Mouse (Mus musculus): ENCODE results near the gene Upk1b. TPM values are rescaled to one million over a fixed set of nuclear protein-coding genes. Genes with fewer than 3 reads are reported as not detected.

The Upk1b gene
- polyA plus RNA-seq, 1 experiment from 2014 or later: 3.1 TPM

- Histone ChIP-seq H3K9ac (no peak overlapping the region), H3K36me3 (no peaks in the 10 kb centered on the region), H3K4me3 (no peak overlapping the region), H3K4me2 (replicated peaks) (no peak overlapping the region), H3K4me1 (no peaks in the 10 kb centered on the region), H3K27ac (no peak overlapping the region), H3K9me3 (no peaks in the 10 kb centered on the region), H3K27me3 (no peaks in the 10 kb centered on the region)
- 96% methylated on average over 7 of the region's 7 CpGs for WGBS
- no peak for ATAC-seq (ENCODE audit: insufficient number of reproducible peaks, insufficient read depth, low FRiP score, low TSS enrichment)
These were observed 19.1 kb downstream of the Upk1b start for GRCm38 (mm10) chr16:38780960-38781572.

DNA sequence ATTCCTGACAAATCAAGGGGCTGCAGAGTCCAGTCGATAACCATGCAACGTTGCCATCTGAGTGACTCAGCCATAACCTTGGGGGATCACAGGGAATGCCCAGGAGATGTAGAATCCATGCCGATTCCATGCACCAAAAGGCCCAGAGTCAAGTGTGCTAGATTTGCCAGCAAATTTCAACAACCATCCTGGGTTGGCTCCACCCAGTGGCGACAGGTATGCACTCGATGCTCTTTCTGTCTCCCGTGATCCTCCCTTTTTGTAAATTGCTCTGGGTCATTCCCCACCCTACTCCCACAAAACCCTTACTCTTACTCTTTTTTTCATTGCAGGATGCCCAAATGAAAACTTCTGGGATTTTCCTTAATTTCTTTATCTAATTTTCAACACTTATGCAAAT is 23.8 kb downstream of the Upk1b start:
- Histone ChIP-seq H3K9me3 (no peaks in the 10 kb centered on the region), H3K4me2 (replicated peaks) (no peak overlapping the region), H3K27me3 (no peaks in the 10 kb centered on the region), H3K36me3 (no peaks in the 10 kb centered on the region), H3K4me1 (no peaks in the 10 kb centered on the region), H3K9ac (no peak overlapping the region), H3K4me3 (no peak overlapping the region), H3K27ac (no peak overlapping the region)
- no peak for ATAC-seq (ENCODE audit: insufficient number of reproducible peaks, insufficient read depth, low FRiP score, low TSS enrichment)
- 61% methylated on average over 6 of the region's 6 CpGs for WGBS

DNA sequence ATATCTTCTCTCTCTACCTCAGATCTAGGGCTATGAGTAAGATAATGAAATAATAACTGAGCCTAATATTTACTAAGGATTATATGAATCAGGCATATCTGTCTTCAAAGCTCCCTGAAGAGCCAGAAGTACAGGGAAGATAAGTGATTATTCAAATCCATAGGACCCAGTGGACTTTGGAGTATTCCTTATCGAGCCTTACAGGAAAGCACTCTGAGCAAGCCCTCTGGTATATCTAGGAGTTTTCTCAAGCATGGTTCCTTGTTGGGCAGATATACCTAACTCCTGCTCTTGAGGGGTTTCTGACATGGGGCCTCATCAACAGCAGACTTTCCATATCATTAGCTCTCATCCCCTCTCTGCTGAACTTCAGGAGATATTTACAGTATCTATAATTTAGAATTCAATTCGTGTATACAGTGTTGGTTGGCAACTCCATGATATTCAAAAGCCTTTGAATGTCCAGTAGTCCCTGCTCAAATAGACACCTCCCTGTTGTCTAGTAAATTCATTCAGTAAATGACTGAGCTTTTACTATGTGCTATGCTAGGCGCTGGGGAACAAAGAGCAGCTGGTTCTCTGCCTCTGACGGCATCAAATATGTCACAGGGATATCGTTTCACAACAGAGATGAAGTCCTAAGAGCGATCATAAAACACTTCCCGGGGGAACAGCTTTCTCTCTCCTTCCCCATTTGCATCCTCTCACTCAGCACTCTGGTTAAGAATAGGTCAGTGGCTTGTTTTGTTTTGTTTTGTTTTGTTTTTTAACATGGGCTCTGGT is 25.0 kb downstream of the Upk1b start:
- Histone ChIP-seq H3K4me2 (replicated peaks) (no peak overlapping the region), H3K9ac (no peak overlapping the region), H3K4me3 (no peak overlapping the region), H3K36me3 (no peaks in the 10 kb centered on the region), H3K9me3 (no peaks in the 10 kb centered on the region), H3K27ac (no peak overlapping the region), H3K27me3 (no peaks in the 10 kb centered on the region), H3K4me1 (no peaks in the 10 kb centered on the region)
- 69% methylated on average over 7 of the region's 7 CpGs for WGBS
- no peak for ATAC-seq (ENCODE audit: insufficient number of reproducible peaks, insufficient read depth, low FRiP score, low TSS enrichment)

DNA sequence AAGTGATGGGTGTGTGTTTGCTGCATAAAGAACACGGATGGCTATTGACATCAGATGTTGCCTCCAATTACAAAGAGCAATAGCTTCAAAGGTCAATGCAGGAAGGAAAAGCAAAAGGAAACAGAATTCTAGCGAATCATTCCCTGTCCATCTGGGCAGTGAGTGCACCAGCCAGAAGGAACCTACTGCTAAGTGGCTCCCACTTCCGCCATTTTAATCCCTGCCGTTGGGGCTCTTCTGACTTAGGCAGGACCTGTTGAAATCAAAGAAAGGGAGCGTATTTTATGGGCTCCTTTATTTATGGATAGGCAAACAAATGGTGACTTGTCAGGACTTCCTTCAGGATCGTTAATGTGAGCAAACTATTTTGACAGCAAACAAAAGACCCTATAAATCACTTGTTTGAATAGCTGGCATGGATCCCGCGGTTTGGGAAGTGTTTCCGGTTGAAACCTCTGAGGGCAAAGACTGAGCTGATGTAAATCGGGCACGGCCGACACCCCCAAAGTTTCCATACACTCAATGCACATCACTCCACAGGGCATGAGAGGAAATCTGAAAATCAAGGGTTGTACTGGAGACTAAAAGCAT is 27.1 kb downstream of the Upk1b start:
- Histone ChIP-seq H3K4me2 (replicated peaks) (no peak overlapping the region), H3K4me1 (no peaks in the 10 kb centered on the region), H3K9ac (no peak overlapping the region), H3K36me3 (peaks cover 11% of the 10 kb centered on the region; the same call in 1 of the 2 replicates), H3K27me3 (no peaks in the 10 kb centered on the region), H3K4me3 (no peak overlapping the region), H3K27ac (no peak overlapping the region), H3K9me3 (no peaks in the 10 kb centered on the region)
- no peak for ATAC-seq (ENCODE audit: insufficient number of reproducible peaks, insufficient read depth, low FRiP score, low TSS enrichment)
- 80% methylated on average over 12 of the region's 12 CpGs for WGBS

- no peaks in the 10 kb centered on the region for H3K9me3 ChIP-seq
- no peak overlapping the region for H3K4me2 ChIP-seq (replicated peaks)
- WGBS: 93% methylated on average over 6 of the region's 6 CpGs
- no peak overlapping the region for H3K4me3 ChIP-seq
- H3K27ac ChIP-seq: no peak overlapping the region
- H3K4me1 ChIP-seq: no peaks in the 10 kb centered on the region
- H3K27me3 ChIP-seq: no peaks in the 10 kb centered on the region
- H3K9ac ChIP-seq: no peak overlapping the region
- no peak for ATAC-seq (ENCODE audit: insufficient number of reproducible peaks, insufficient read depth, low FRiP score, low TSS enrichment)
- H3K36me3 ChIP-seq: peaks cover 19% of the 10 kb centered on the region; the same call in 1 of the 2 replicates
These were observed 29.0 kb downstream of the Upk1b start for GRCm38 (mm10) chr16:38771145-38771544.

DNA sequence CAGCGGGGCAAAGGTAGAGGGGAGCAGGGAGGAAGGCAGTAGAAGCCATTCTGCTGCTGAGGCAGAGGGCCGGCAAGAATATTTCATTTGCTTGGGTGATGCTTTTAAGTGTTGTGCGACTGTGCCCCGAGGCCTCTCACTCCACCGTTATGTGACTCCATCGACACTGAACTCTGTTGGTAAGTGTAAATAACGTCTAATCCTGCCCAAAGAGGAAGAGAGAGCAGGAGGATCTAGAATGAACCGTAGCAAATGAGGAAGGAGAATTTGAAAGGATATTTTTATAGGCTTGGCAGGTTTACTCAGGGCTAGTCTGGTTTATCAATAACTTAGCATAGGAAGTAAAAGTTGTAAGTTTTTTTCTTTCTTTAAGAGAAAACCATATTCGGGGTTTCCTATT is 30.6 kb downstream of the Upk1b start:
- Histone ChIP-seq H3K36me3 (peaks cover 19% of the 10 kb centered on the region; the same call in 1 of the 2 replicates), H3K4me3 (no peak overlapping the region), H3K4me1 (no peaks in the 10 kb centered on the region), H3K9ac (no peak overlapping the region), H3K4me2 (replicated peaks) (no peak overlapping the region), H3K27me3 (no peaks in the 10 kb centered on the region), H3K9me3 (no peaks in the 10 kb centered on the region), H3K27ac (no peak overlapping the region)
- 81% methylated on average over 9 of the region's 9 CpGs for WGBS
- ATAC-seq (ENCODE audit: insufficient number of reproducible peaks, insufficient read depth, low FRiP score, low TSS enrichment): no peak

GRCm38 (mm10) chr16:38768386-38768785 is 31.7 kb downstream of the Upk1b start:
- H3K4me3 ChIP-seq: no peak overlapping the region

DNA sequence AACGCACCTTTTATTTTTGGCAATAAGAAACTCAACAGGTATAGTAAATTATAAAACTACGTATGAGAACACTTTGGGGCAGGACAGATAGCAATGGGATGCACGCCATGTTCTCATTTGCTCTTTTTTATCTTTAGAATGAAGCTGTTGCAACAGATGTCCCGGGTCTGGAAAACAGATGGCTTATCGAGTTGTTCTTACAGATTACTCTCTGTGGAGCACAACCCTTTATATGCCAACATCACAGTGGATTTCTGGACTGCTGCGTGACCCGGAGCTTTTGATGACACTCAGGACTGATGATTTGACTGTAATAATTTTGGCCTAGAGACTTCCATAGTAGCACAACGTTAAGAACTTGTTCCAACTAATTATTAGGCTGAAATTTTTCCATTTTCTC is 32.4 kb downstream of the Upk1b start:
- no peaks in the 10 kb centered on the region for H3K4me1 ChIP-seq
- 85% methylated on average over 8 of the region's 8 CpGs for WGBS
- ATAC-seq (ENCODE audit: insufficient number of reproducible peaks, insufficient read depth, low FRiP score, low TSS enrichment): no peak
- no peak overlapping the region for H3K4me3 ChIP-seq
- H3K9ac ChIP-seq: no peak overlapping the region
- no peak overlapping the region for H3K27ac ChIP-seq
- H3K9me3 ChIP-seq: no peaks in the 10 kb centered on the region
- H3K36me3 ChIP-seq: peaks cover 19% of the 10 kb centered on the region; the same call in 1 of the 2 replicates
- H3K27me3 ChIP-seq: no peaks in the 10 kb centered on the region
- no peak overlapping the region for H3K4me2 ChIP-seq (replicated peaks)

More at GRCm38 (mm10) chr16:38768386-38768785, 31.7 kb downstream of the Upk1b start:
- 94% methylated on average over 8 of the region's 8 CpGs for WGBS
- Histone ChIP-seq H3K4me2 (replicated peaks) (no peak overlapping the region), H3K9ac (no peak overlapping the region), H3K36me3 (peaks cover 19% of the 10 kb centered on the region; the same call in 1 of the 2 replicates), H3K27me3 (no peaks in the 10 kb centered on the region), H3K9me3 (no peaks in the 10 kb centered on the region), H3K27ac (no peak overlapping the region), H3K4me1 (no peaks in the 10 kb centered on the region)
- no peak for ATAC-seq (ENCODE audit: insufficient number of reproducible peaks, insufficient read depth, low FRiP score, low TSS enrichment)

DNA sequence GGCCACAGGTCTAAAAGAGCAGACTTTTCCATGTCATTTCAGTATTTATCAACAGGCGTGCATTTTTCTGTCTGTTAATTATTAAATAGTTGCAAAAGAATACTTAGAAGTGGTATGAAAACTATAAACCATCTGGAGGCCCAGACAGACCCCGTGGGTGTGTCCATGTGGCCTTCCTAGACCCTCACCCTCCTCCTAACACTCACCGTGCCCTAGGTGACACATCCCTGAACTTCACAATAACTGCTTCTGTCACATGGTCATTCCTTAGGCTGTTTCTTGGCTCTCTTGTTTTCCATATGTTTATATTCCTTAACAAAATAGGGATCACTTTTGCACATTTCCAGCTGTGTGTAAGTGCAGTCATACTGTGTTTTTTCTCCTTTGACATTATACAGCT is 33.5 kb downstream of the Upk1b start:
- ATAC-seq (ENCODE audit: insufficient number of reproducible peaks, insufficient read depth, low FRiP score, low TSS enrichment): no peak
- Histone ChIP-seq H3K27ac (no peak overlapping the region), H3K4me3 (no peak overlapping the region), H3K9ac (no peak overlapping the region), H3K27me3 (no peaks in the 10 kb centered on the region), H3K9me3 (no peaks in the 10 kb centered on the region), H3K36me3 (peaks cover 24% of the 10 kb centered on the region; the same call in 1 of the 2 replicates), H3K4me2 (replicated peaks) (no peak overlapping the region), H3K4me1 (no peaks in the 10 kb centered on the region)
- 59% methylated on average over 3 of the region's 3 CpGs for WGBS

DNA sequence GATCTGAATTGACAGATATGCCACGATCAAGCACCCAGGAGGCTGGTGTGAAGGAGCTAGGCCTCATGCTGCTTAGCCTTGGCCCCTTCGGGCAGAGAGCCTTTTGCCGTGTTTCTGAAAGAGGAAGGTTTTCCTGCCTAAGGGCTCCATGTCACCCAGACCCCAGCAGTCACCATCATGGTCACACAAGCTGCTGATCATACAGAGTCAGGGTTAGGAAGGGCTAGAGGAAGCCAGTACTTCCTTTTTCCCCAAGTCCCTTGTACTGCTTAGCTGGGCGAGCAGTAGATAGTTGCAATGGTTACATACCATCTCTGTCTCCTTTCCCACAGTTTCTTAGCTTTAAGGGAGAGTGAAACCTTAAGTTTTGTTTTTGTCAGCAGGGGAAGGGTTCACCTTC is 36.6 kb downstream of the Upk1b start:
- H3K9me3 ChIP-seq: no peaks in the 10 kb centered on the region
- H3K27me3 ChIP-seq: no peaks in the 10 kb centered on the region
- H3K36me3 ChIP-seq: peaks cover 24% of the 10 kb centered on the region
- peaks cover 4% of the 10 kb centered on the region for H3K4me1 ChIP-seq
- no peak overlapping the region for H3K9ac ChIP-seq
- H3K4me2 ChIP-seq (replicated peaks): no peak overlapping the region
- no peak overlapping the region for H3K27ac ChIP-seq
- ATAC-seq (ENCODE audit: insufficient number of reproducible peaks, insufficient read depth, low FRiP score, low TSS enrichment): no peak
- WGBS: 87% methylated on average over 4 of the region's 4 CpGs
- H3K4me3 ChIP-seq: no peak overlapping the region

GRCm38 (mm10) chr16:38762401-38762800 is 37.7 kb downstream of the Upk1b start:
- no peaks in the 10 kb centered on the region for H3K9me3 ChIP-seq
- peaks cover 20% of the 10 kb centered on the region for H3K36me3 ChIP-seq
- H3K27me3 ChIP-seq: no peaks in the 10 kb centered on the region
- 88% methylated on average over 8 of the region's 8 CpGs for WGBS
- no peak for ATAC-seq (ENCODE audit: insufficient number of reproducible peaks, insufficient read depth, low FRiP score, low TSS enrichment)
- no peak overlapping the region for H3K27ac ChIP-seq
- H3K4me3 ChIP-seq: no peak overlapping the region
- no peak overlapping the region for H3K9ac ChIP-seq
- peaks cover 7% of the 10 kb centered on the region for H3K4me1 ChIP-seq
- H3K4me2 ChIP-seq (replicated peaks): no peak overlapping the region

GRCm38 (mm10) chr16:38761972-38762371 is 38.2 kb downstream of the Upk1b start:
- H3K27me3 ChIP-seq: no peaks in the 10 kb centered on the region
- H3K9ac ChIP-seq: no peak overlapping the region
- 73% methylated on average over 5 of the region's 5 CpGs for WGBS
- H3K9me3 ChIP-seq: no peaks in the 10 kb centered on the region
- no peak overlapping the region for H3K4me2 ChIP-seq (replicated peaks)
- H3K4me1 ChIP-seq: peaks cover 7% of the 10 kb centered on the region
- peaks cover 16% of the 10 kb centered on the region for H3K36me3 ChIP-seq
- H3K4me3 ChIP-seq: no peak overlapping the region
- no peak overlapping the region for H3K27ac ChIP-seq
- no peak for ATAC-seq (ENCODE audit: insufficient number of reproducible peaks, insufficient read depth, low FRiP score, low TSS enrichment)
